Mouse (Mus musculus): ENCODE data around the gene Serpina1b.
"Not testable (repeated sequence)": the region's sequence is repeated elsewhere in the genome, so short reads cannot be mapped to it uniquely, and the experiment has no call there.

GRCm38 (mm10) chr12:103859584-103859983 lies 29.4 kb upstream of the Serpina1b start:
- not testable (repeated sequence) for TF ChIP-seq CTCF (IDR thresholded peaks at IDR 0.05; ENCODE audit: low read depth, low read length); TAL1 (conservative IDR thresholded peaks at IDR 0.05; ENCODE audit: low read depth, low read length); GATA1 (IDR thresholded peaks at IDR 0.05; ENCODE audit: borderline replicate concordance, low read length); POLR2AphosphoS5 (IDR thresholded peaks at IDR 0.05; ENCODE audit: insufficient replicate concordance, low read depth, low read length)
